17 mouse cellular contexts compared by ENCODE assay signal in the genomic region with DNA sequence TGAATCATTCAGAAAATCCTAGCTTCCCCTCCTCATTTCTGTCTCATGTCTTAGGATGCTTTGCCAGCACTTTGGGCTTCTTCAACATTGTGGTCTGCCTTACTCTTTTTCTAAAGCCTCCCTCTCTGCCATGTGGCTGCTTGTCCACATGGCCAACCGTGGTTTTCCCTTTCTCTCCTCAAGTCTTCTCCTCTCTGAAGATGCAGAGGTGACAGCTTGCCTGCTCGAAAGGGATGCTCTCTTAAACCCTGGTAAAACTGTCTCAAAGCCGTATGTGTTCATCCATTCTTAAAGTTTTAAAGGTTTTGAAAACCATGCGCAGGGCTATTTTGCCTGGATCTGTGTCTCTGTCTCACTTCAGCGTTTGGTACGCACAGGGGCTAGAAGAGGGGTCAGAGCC.
A peak's percentile ranks its signal among the peaks of the same experiment; 100 is the strongest.
DNase-seq lines count a peak whose midpoint lies in the region; ATAC-seq lines count a peak whose summit lies in the region.
"Had no signal": no experiment of that assay in that cellular context is flagged by ENCODE, and none has a peak within 500 bp of the region (broad histone marks: within the 10 kb centered on the region; RNA-seq: fewer than 3 reads in every experiment).

No protein-coding gene starts in this region.

- H3K4me3 ChIP-seq in midbrain, embryonic 11.5 days (ENCODE audit: low read depth, low read length) = no peak overlapping the region
- H3K4me3 ChIP-seq in midbrain, embryonic 14.5 days (replicated peaks; ENCODE audit: low read depth, low read length) = no peak overlapping the region

- H3K4me1 ChIP-seq in midbrain, embryonic 11.5 days (ENCODE audit: control insufficient read depth, insufficient read depth, low read length) = peaks cover 11% of the 10 kb centered on the region; the same call in 1 of the 2 replicates
- peaks cover 15% of the 10 kb centered on the region for H3K4me1 ChIP-seq in midbrain, embryonic 14.5 days (ENCODE audit: control insufficient read depth, insufficient read depth, low read length)

- intact Hi-C loops in heart, postnatal 10 days (cut with DNase I) = loop anchor here (2.0 kb wide), 1 partner anchor 124 kb away; no protein-coding TSS in a partner anchor

- H3K9ac ChIP-seq in midbrain, embryonic 11.5 days (ENCODE audit: low read length) = no peak overlapping the region
- H3K9ac ChIP-seq in midbrain, embryonic 14.5 days (replicated peaks; ENCODE audit: low read length) = no peak overlapping the region

- no peak overlapping the region for H3K27ac ChIP-seq in midbrain, embryonic 11.5 days (ENCODE audit: low read depth, low read length)
- H3K27ac ChIP-seq in midbrain, embryonic 14.5 days (replicated peaks; ENCODE audit: low read depth, low read length) = no peak overlapping the region

- no peaks in the 10 kb centered on the region for H3K9me3 ChIP-seq in midbrain, embryonic 11.5 days (ENCODE audit: control insufficient read depth, low read length)
- H3K9me3 ChIP-seq in midbrain, embryonic 14.5 days (ENCODE audit: control insufficient read depth, low read length) = no peaks in the 10 kb centered on the region

- peaks cover 2% of the 10 kb centered on the region for H3K27me3 ChIP-seq in midbrain, embryonic 11.5 days (ENCODE audit: control insufficient read depth, insufficient read depth, low read length)
- peaks cover 4% of the 10 kb centered on the region; the same call in 1 of the 2 replicates for H3K27me3 ChIP-seq in midbrain, embryonic 14.5 days (ENCODE audit: control insufficient read depth, insufficient read depth, low read length)
- H3K27me3 ChIP-seq: CH12.LX, Patski had no signal

- 81% methylated on average over 6 of the region's 6 CpGs for WGBS in midbrain, embryonic 11.5 days
- WGBS in midbrain, embryonic 14.5 days = 78% methylated on average over 6 of the region's 6 CpGs

- peak; percentile 53 for DNase-seq in heart, adult 11 months
- DNase-seq in heart, postnatal 10 days = no peak
- DNase-seq in midbrain, embryonic 11.5 days (ENCODE audit: low spot score, missing footprints) = peak; percentile 57
- no peak for DNase-seq in midbrain, embryonic 14.5 days
- DNase-seq in testis, postnatal 10 days (ENCODE audit: low spot score) = peak; percentile 22
- no peak for DNase-seq in testis, postnatal 14 days (ENCODE audit: low spot score)
- DNase-seq in urinary bladder, adult 2 months (ENCODE audit: low spot score) = peak; percentile 13
- no peak for DNase-seq in urinary bladder, postnatal 25 days (ENCODE audit: low spot score)
- DNase-seq: adrenal gland, adult 8-10 months; adrenal gland, postnatal 25 days; B cell, adult 2 months; cerebellum, adult 11-12 months had no signal

- H3K36me3 ChIP-seq in midbrain, embryonic 11.5 days (ENCODE audit: control insufficient read depth, insufficient read depth, low read length) = no peaks in the 10 kb centered on the region
- no peaks in the 10 kb centered on the region for H3K36me3 ChIP-seq in midbrain, embryonic 14.5 days (ENCODE audit: control insufficient read depth, insufficient read depth, low read length)
- H3K36me3 ChIP-seq: G1E had no signal

- no peak for ATAC-seq in midbrain, embryonic 11.5 days (ENCODE audit: low FRiP score)
- no peak for ATAC-seq in midbrain, embryonic 14.5 days (ENCODE audit: low FRiP score, low TSS enrichment)
- ATAC-seq: activated CD4-positive, CD25-positive, alpha-beta regulatory T cell, adult 4 months; CD4-positive, CD25-positive, alpha-beta regulatory T cell, adult 4 months had no signal

- no peak overlapping the region for H3K4me2 ChIP-seq in midbrain, embryonic 11.5 days
- no peak overlapping the region for H3K4me2 ChIP-seq in midbrain, embryonic 14.5 days (ENCODE audit: low read length)

Comparison
In these comparisons a context has a peak if more than half of its experiments do, and no peak if none do; other contexts are left out.
1. DNase-seq: peak in heart, adult 11 months (single experiment), midbrain, embryonic 11.5 days (single experiment), testis, postnatal 10 days (single experiment) and urinary bladder, adult 2 months (single experiment); none in heart, postnatal 10 days (0 of 2), midbrain, embryonic 14.5 days (single experiment), testis, postnatal 14 days (single experiment) and urinary bladder, postnatal 25 days (single experiment).